Mouse (Mus musculus): ENCODE data around the gene Cabp4.
"Not testable (repeated sequence)": the region's sequence is repeated elsewhere in the genome, so short reads cannot be mapped to it uniquely, and the experiment has no call there.

Gene Cabp4

GRCm38 (mm10) chr19:4122411-4123370 lies 21.1 kb downstream of the Cabp4 start:
- DNase-seq, result no peak

- DNase-seq, result not testable (repeated sequence)
Observed at GRCm38 (mm10) chr19:4121896-4122295, 21.9 kb downstream of the Cabp4 start.

- DNase-seq, result peak; percentile 99
Observed at GRCm38 (mm10) chr19:4121097-4121805, 22.6 kb downstream of the Cabp4 start.

- DNase-seq, result no peak
Observed at GRCm38 (mm10) chr19:4120496-4120895, 23.3 kb downstream of the Cabp4 start.

- no peak for DNase-seq
Observed at GRCm38 (mm10) chr19:4119716-4120487, 23.9 kb downstream of the Cabp4 start.

- no peak for DNase-seq
Observed at GRCm38 (mm10) chr19:4118350-4118749, 25.5 kb downstream of the Cabp4 start.

GRCm38 (mm10) chr19:4117006-4117405 lies 26.8 kb downstream of the Cabp4 start:
- no peak for DNase-seq

GRCm38 (mm10) chr19:4115816-4116215 lies 28.0 kb downstream of the Cabp4 start:
- DNase-seq, result no peak

GRCm38 (mm10) chr19:4115144-4115543 lies 28.7 kb downstream of the Cabp4 start:
- DNase-seq, result no peak

- no peak for DNase-seq
Observed at GRCm38 (mm10) chr19:4114551-4114950, 29.3 kb downstream of the Cabp4 start.

- DNase-seq, result peak; percentile 63
Observed at GRCm38 (mm10) chr19:4113806-4114230, 30.0 kb downstream of the Cabp4 start.

- DNase-seq, result peak; percentile 85
Observed at GRCm38 (mm10) chr19:4113186-4113805, 30.5 kb downstream of the Cabp4 start.

GRCm38 (mm10) chr19:4112063-4112960 lies 31.5 kb downstream of the Cabp4 start:
- no peak for DNase-seq

GRCm38 (mm10) chr19:4108535-4108934 lies 35.3 kb downstream of the Cabp4 start:
- DNase-seq, result no peak

GRCm38 (mm10) chr19:4106654-4107053 lies 37.2 kb downstream of the Cabp4 start:
- no peak for DNase-seq

GRCm38 (mm10) chr19:4104675-4105194 lies 39.1 kb downstream of the Cabp4 start:
- DNase-seq, result no peak

- no peak for DNase-seq
Observed at GRCm38 (mm10) chr19:4103792-4104191, 40.0 kb downstream of the Cabp4 start.

- DNase-seq, result no peak
Observed at GRCm38 (mm10) chr19:4103294-4103693, 40.5 kb downstream of the Cabp4 start.

GRCm38 (mm10) chr19:4102626-4103025 lies 41.2 kb downstream of the Cabp4 start:
- no peak for DNase-seq

GRCm38 (mm10) chr19:4102049-4102448 lies 41.8 kb downstream of the Cabp4 start:
- DNase-seq, result no peak

GRCm38 (mm10) chr19:4101466-4101865 lies 42.4 kb downstream of the Cabp4 start:
- no peak for DNase-seq

Measured in kidney, adult 11 months (tissue).